ENCODE assay signal across 20 mouse cellular contexts in the genomic region with DNA sequence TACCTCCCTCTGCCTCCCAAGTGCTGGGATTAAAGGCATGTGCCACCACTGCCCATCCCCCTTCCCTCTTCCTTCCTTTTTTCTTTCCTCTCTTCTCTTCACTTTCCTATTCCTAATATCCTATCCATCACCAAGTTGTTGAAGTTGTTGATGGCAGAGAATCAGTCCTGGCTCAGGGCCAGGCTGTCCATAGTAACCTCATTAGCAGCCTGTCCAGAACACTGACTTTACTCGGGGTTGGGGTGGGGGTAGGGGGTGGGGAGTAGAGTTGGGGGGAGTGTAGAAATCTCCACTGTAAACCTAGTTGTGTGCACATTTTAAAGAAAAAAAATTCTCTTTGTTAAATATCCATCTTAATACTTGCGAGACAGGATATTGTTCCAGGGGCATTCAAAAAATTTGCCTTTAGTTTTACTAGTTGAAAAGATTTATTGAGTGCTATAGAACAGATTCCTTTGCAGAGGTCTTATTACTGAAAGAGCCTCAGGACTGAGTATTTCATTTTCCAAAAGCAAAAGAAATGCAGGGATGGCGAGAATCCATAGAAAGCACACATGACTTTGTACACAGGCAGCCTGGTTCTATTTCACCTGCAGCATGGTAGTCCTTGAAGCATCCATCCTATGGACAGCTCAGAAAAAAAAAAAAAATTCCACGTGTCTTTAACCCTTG. TPM values are rescaled to one million over a fixed set of nuclear protein-coding genes. Genes with fewer than 3 reads are reported as not detected.
A peak's percentile ranks its signal among the peaks of the same experiment; 100 is the strongest.
DNase-seq lines count a peak whose midpoint lies in the region; ATAC-seq and TF ChIP-seq lines count a peak whose summit lies in the region.
"Had no signal": no experiment of that assay in that cellular context is flagged by ENCODE, and none has a peak within 500 bp of the region (broad histone marks: within the 10 kb centered on the region; RNA-seq: fewer than 3 reads in every experiment).

No protein-coding gene starts in this region.

- no peak overlapping the region for H3K4me2 ChIP-seq in kidney, postnatal 0 days (ENCODE audit: low read length)
- no peak overlapping the region for H3K4me2 ChIP-seq in lung, embryonic 16.5 days (ENCODE audit: low read depth, low read length)
- H3K4me2 ChIP-seq in limb, embryonic 13.5 days (replicated peaks) = peak overlapping the region; percentile 23; the same call in 1 of the 2 replicates
- H3K4me2 ChIP-seq: embryonic facial prominence, embryonic 12.5 days; forebrain, embryonic 15.5 days; heart, embryonic 11.5 days had no signal

- H3K36me3 ChIP-seq in kidney, postnatal 0 days (ENCODE audit: insufficient read depth, low read length) = no peaks in the 10 kb centered on the region
- H3K36me3 ChIP-seq in lung, embryonic 16.5 days (ENCODE audit: control insufficient read depth, insufficient read depth, low read length) = no peaks in the 10 kb centered on the region
- H3K36me3 ChIP-seq in limb, embryonic 13.5 days = no peaks in the 10 kb centered on the region
- H3K36me3 ChIP-seq: embryonic facial prominence, embryonic 12.5 days; forebrain, embryonic 15.5 days; G1E; hindbrain, embryonic 10.5 days had no signal

- ATAC-seq in kidney, postnatal 0 days (replicated peaks; ENCODE audit: low FRiP score, low read depth) = no peak
- peak; percentile 49; the same call in 1 of the 2 replicates for ATAC-seq in lung, embryonic 16.5 days (ENCODE audit: low read depth)
- peak; percentile 44; the same call in 1 of the 2 replicates for ATAC-seq in limb, embryonic 13.5 days (ENCODE audit: low FRiP score, low read depth)
- ATAC-seq: CD4-positive, CD25-positive, alpha-beta regulatory T cell, adult 4 months; forebrain, embryonic 15.5 days had no signal

- peak; percentile 10 for DNase-seq in kidney, postnatal 0 days (ENCODE audit: low spot score)
- DNase-seq in kidney, postnatal 14 days = no peak
- no peak for DNase-seq in lung, postnatal 25 days (ENCODE audit: low spot score)
- DNase-seq in left cerebral cortex, adult 2 months (ENCODE audit: extremely low spot score in 1 of 2, low spot score in 2 of 2) = no peak
- no peak for DNase-seq in layer of hippocampus, postnatal 36 days
- DNase-seq: adrenal gland, postnatal 14 days; B cell, adult 2 months; cerebellum, adult 11-12 months; cerebellum, adult 9-10 months; cerebellum, postnatal 25 days; gastrocnemius, postnatal 10 days; heart, adult 2 months had no signal

- no peak overlapping the region for H3K4me3 ChIP-seq in kidney, postnatal 0 days (replicated peaks; ENCODE audit: low read depth, low read length)
- no peak overlapping the region for H3K4me3 ChIP-seq in lung, embryonic 16.5 days (ENCODE audit: low read length)
- no peak overlapping the region for H3K4me3 ChIP-seq in limb, embryonic 13.5 days
- no peak overlapping the region for H3K4me3 ChIP-seq in left cerebral cortex, adult 2 months
- H3K4me3 ChIP-seq: embryonic facial prominence, embryonic 12.5 days; forebrain, embryonic 15.5 days; heart, adult 2 months; hindbrain, embryonic 10.5 days had no signal

- no peak overlapping the region for H3K27ac ChIP-seq in kidney, postnatal 0 days
- no peak overlapping the region for H3K27ac ChIP-seq in lung, embryonic 16.5 days (ENCODE audit: low read length)
- peak overlapping the region; percentile 58; the same call in 1 of the 2 replicates for H3K27ac ChIP-seq in limb, embryonic 13.5 days
- H3K27ac ChIP-seq in left cerebral cortex, adult 2 months = no peak overlapping the region
- H3K27ac ChIP-seq: embryonic facial prominence, embryonic 12.5 days; forebrain, embryonic 15.5 days; heart, adult 2 months; hindbrain, embryonic 10.5 days had no signal

- H3K9me3 ChIP-seq in kidney, postnatal 0 days (replicated peaks; ENCODE audit: low read length) = no peaks in the 10 kb centered on the region
- no peaks in the 10 kb centered on the region for H3K9me3 ChIP-seq in lung, embryonic 16.5 days (ENCODE audit: control insufficient read depth, low read length)
- H3K9me3 ChIP-seq in limb, embryonic 13.5 days = no peaks in the 10 kb centered on the region
- H3K9me3 ChIP-seq: embryonic facial prominence, embryonic 12.5 days; forebrain, embryonic 15.5 days; G1E; hindbrain, embryonic 10.5 days had no signal

- no peaks in the 10 kb centered on the region for H3K4me1 ChIP-seq in kidney, postnatal 0 days (replicated peaks; ENCODE audit: insufficient read depth, low read length)
- no peaks in the 10 kb centered on the region for H3K4me1 ChIP-seq in lung, embryonic 16.5 days (replicated peaks; ENCODE audit: control insufficient read depth, insufficient read depth, low read length)
- H3K4me1 ChIP-seq in limb, embryonic 13.5 days = peaks cover 11% of the 10 kb centered on the region
- H3K4me1 ChIP-seq: embryonic facial prominence, embryonic 12.5 days; forebrain, embryonic 15.5 days; hindbrain, embryonic 10.5 days had no signal

- no peaks in the 10 kb centered on the region for H3K27me3 ChIP-seq in kidney, postnatal 0 days (ENCODE audit: insufficient read depth, low read length)
- no peaks in the 10 kb centered on the region for H3K27me3 ChIP-seq in lung, embryonic 16.5 days (ENCODE audit: control insufficient read depth, insufficient read depth, low read depth, low read length)
- no peaks in the 10 kb centered on the region for H3K27me3 ChIP-seq in limb, embryonic 13.5 days
- H3K27me3 ChIP-seq: embryonic facial prominence, embryonic 12.5 days; forebrain, embryonic 15.5 days had no signal

- intact Hi-C loops in left cerebral cortex, adult 2 months (cut with DNase I) = no loop called here

- TF ChIP-seq CTCF in kidney, postnatal 0 days (IDR thresholded peaks at IDR 0.05; ENCODE audit: low read depth) = no peak
- no peak for TF ChIP-seq CTCF in left cerebral cortex, adult 2 months (IDR thresholded peaks at IDR 0.05)

- 59% methylated on average over 4 of the region's 4 CpGs for WGBS in kidney, postnatal 0 days
- 38% methylated on average over 4 of the region's 4 CpGs for WGBS in lung, embryonic 16.5 days
- WGBS in limb, embryonic 13.5 days = 31% methylated on average over 4 of the region's 4 CpGs

- no peak overlapping the region for H3K9ac ChIP-seq in kidney, postnatal 0 days (ENCODE audit: low read depth, low read length)
- no peak overlapping the region for H3K9ac ChIP-seq in lung, embryonic 16.5 days (ENCODE audit: low read length)
- no peak overlapping the region for H3K9ac ChIP-seq in limb, embryonic 13.5 days
- H3K9ac ChIP-seq: embryonic facial prominence, embryonic 12.5 days; forebrain, embryonic 15.5 days had no signal

RNA-seq across cellular contexts. Expression of gene Gmds, which starts 47.0 kb away (rescaled TPM):
- polyA plus RNA-seq in kidney, postnatal 0 days (2015; fragmentation: Nextera tagmentation; extraction: Ambion mirVana) = 32.7 and 36.9 TPM in 2 replicates
- 20.8 and 21.3 TPM in 2 replicates for polyA plus RNA-seq in lung, embryonic 16.5 days (2015; fragmentation: Nextera tagmentation; extraction: Ambion mirVana)
- 46.9 and 49.2 TPM in 2 replicates for polyA plus RNA-seq in limb, embryonic 13.5 days (2015; fragmentation: Nextera tagmentation; extraction: Ambion mirVana)
- 10 to 100 TPM; 11.3 to 12.1 TPM for total RNA-seq in left cerebral cortex, adult 2 months (2021)
- total RNA-seq in layer of hippocampus, postnatal 36 days (2021) = 10 to 100 TPM; 13.0 to 13.4 TPM
